Mouse (Mus musculus): ENCODE measurements around the gene Gatc.

GRCm38 (mm10) chr5:115327610-115328548 is 13.1 kb downstream of the Gatc start:
- no peak for TF ChIP-seq EP300 (IDR thresholded peaks at IDR 0.05; ENCODE audit: low read depth)
- TF ChIP-seq CTCF (IDR thresholded peaks at IDR 0.05; ENCODE audit: low read depth): no peak
